Mouse (Mus musculus) thymus, adult 2 months (tissue): Measurements from ENCODE around the gene 2610301B20Rik.

Source experiments
- CTCF ChIP-seq: fragments of 200-500 bp; IDR thresholded peaks from 2 replicates; pipeline ENCODE4 v1.5.1; 2012; ENCODE audit warnings: mild to moderate bottlenecking, control low read depth, low read length, moderate library complexity, borderline replicate concordance; ENCODE audit not compliant: control insufficient read depth, poor library complexity, insufficient read depth; ENCODE audit errors: extremely low read depth
- POLR2A ChIP-seq: fragments of 200-500 bp; IDR thresholded peaks from 2 replicates; pipeline ENCODE4 v1.6.1; 2012; ENCODE audit warnings: mild to moderate bottlenecking, low read length, control low read depth, moderate library complexity; ENCODE audit not compliant: control insufficient read depth, poor library complexity, insufficient read depth; ENCODE audit errors: extremely low read depth

- TF ChIP-seq CTCF (no peak), POLR2A (no peak)
Measured at GRCm38 (mm10) chr4:10872685-10873539, 1.4 kb upstream of the 2610301B20Rik start.
